Mouse (Mus musculus): ENCODE results near the gene Gm5798.
"Not testable (repeated sequence)": the region's sequence is repeated elsewhere in the genome, so short reads cannot be mapped to it uniquely, and the experiment has no call there.

Gene Gm5798

DNA sequence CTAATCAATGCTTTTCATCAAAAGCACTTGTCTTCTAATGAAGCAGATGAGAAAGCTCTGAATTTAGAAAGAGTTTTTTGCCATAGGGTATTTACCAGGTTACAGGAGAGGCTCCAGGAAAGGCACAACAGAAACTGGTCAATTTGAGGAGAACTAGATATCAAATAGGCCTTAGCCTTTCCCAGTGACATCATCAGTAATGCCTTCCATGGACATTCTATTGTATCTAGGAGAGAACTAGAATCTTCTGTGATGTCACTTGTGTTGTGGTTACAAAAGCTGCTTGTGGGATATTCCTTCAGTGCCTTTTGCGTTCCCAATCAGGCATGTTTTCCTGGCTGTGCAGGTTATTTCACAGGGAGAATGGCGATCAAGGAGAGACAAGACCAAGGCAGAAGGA, at the start of gene Gm5798:
Gene Gm5798 (plus strand): TSS at position 301 of the 400 bp plus-strand sequence.
- DNase-seq: not testable (repeated sequence)

DNA sequence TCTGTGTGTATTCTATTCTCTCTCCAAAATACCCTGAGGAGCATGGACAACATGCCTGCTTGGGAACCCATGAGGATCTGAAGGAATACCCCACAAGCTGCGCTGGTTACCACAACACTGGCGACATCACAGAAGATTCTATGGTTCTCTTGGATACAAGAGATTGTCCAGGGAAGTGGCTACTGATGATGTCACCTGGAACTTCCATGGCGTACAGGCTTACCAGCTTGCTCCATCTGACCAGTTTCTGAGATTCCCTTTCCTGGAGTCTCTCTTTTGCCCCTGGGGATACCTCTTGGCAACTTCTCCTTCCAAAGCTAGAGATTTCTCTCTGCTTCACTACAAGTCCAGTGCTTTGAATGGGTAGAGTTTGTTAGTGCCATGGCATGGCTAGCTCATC, 37.9 kb downstream of the Gm5798 start, which contains the start of gene Gm7945:
Gene Gm7945 (minus strand): TSS at position 101 of the 400 bp plus-strand sequence.
- DNase-seq: not testable (repeated sequence)
